1 mouse cellular context compared by ENCODE assay signal in the genomic region with DNA sequence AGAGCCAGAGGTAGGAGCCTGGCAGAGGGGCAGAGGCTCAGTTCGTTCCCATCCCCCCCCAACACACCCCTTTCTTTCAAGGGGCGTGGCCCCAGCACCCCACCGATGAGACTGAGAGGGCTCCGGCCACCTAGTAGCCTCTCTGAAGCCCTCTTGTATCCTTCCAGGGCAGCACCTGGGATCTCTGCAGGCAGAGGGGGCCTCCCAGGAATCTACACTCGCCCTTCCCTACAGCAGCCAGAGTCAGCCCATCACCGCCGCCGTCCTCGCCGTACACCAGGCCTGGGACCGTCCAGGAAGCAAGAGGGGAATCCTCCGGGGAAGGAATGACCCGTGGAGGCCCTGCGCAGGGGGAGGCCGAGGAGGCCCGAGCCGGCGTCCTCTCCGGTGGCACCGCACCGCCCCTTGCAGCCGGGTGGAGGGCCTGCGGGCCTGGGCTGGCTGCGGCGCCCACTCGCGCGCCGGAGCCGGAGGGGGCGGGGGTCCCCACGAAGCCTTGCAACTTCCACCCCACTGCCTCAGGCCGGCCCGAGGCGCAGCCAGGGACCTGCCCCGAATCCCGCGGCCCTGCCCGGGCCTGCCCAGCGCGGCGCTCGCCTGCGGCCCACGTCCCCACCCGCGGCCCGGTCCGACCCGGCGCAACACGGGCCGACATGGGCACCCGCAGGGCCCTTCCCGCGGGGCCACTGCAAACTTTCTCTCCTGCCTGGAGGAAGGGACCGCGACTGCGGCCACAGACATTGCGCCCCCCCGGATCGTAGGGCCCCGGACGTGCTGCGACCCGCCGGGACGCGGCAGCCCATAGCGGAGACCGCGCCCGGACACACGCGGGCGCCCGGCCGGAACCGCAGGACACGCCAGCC.
TF ChIP-seq lines count a peak whose summit lies in the region.

No protein-coding gene starts in this region.

TF ChIP-seq in MEL, 35 proteins besides CTCF, POLR2A, EP300 and RAD21 (continued from another document):
- TF ChIP-seq UBTF (IDR thresholded peaks at IDR 0.05; ENCODE audit: borderline replicate concordance, insufficient read depth, low read depth, low read length) (0 out of 2 replicates have a peak, but pooled peaks have one; percentile 54), ZC3H11A (IDR thresholded peaks at IDR 0.05; ENCODE audit: low read depth, low read length) (no peak), CHD2 (IDR thresholded peaks at IDR 0.05; ENCODE audit: low read length) (no peak), MAZ (IDR thresholded peaks at IDR 0.05; ENCODE audit: low read depth, low read length) (0 out of 2 replicates have a peak, but pooled peaks have one; percentile 11), GATA1 (IDR thresholded peaks at IDR 0.05; ENCODE audit: low read depth, low read length) (no peak)
